Mouse (Mus musculus): ENCODE data around the gene Rc3h2. TPM values are rescaled to one million over a fixed set of nuclear protein-coding genes. Genes with fewer than 3 reads are reported as not detected.

Rc3h2 gene
- total RNA-seq (2012; rRNA removed) = 40.5 and 41.5 TPM in 2 replicates

DNA sequence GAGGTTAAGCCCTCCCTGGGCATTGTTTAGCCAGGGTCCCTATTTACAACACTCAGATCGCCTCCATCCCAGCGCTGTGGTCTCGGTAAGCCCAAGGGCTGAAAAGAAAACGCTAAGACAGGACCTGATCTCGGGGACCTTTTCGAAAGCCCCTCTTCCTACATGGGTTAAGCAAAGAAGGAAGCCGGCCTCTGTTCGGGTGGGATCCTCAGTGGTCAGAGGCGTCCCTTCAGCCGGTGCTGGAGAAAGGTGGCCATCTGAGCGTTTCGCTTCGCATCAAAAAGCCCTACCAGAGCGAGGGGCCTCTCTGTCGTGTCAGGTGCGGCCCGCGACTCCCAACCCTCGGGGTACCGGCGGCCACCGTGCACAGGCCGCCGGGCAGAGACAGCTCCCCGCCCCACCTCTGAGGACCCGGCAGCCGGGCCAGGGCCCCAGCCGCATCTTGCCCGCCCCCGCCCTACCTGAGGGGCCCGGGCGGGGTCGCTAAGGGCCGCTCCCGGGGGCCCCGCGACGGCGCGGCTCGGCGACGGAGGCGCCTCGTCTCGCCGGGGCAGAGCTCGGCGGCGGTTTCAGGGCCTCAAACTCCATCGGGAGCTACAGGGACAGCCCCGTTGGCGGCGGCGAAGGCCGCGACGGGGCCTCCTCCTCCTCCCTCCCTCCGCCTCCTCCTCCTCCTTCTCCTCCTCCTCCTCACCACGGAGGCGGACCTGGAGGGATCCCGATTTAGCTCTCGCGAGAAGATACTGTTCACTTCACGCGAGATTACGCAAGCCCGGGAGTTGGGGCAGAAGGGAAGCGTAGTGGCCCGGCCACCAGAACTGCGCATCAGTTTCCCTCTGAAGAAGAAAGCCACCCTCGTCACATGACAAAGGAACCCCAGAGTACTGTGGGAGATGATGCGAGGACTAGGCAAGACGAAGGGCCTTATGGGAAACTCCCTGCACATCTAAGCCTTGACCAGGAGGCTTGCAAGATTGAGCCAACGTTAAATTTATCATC lies at the start of gene Rc3h2:
Gene Rc3h2, minus strand, starts transcription at position 598 of the 999 bp plus-strand sequence.
- no peaks in the 10 kb centered on the region for H3K9me3 ChIP-seq (ENCODE audit: control insufficient read depth, insufficient read depth, low read depth, low read length)
- in situ Hi-C loops (cut with MboI; ENCODE audit: low sequenced_read_pairs in 2 of 2, unreplicated experiment in 2 of 2) = no loop called here
- peak within 1 kb of the TSS; percentile 99 for H3K4me3 ChIP-seq (ENCODE audit: insufficient read depth in 1 of 2, low read depth in 1 of 2, low read length in 2 of 2, poor library complexity in 1 of 2, severe bottlenecking in 1 of 2)
- H3K9ac ChIP-seq (ENCODE audit: insufficient read depth, low read depth, low read length, poor library complexity, severe bottlenecking) = peak within 1 kb of the TSS; percentile 100
- peak within 1 kb of the TSS; percentile 87 for H3K27ac ChIP-seq (ENCODE audit: insufficient read depth, low read depth, low read length, poor library complexity, severe bottlenecking)
- peak; percentile 97 for DNase-seq (ENCODE audit: low read depth, low spot score)
- peaks cover 0 to 4% of the 10 kb centered on the region in 2 experiments; a peak in 1 of 4 replicates for H3K4me1 ChIP-seq (ENCODE audit: control insufficient read depth in 2 of 2, insufficient read depth in 2 of 2, low read length in 2 of 2, poor library complexity in 1 of 2)
- TF ChIP-seq ZC3H11A (IDR thresholded peaks at IDR 0.05; ENCODE audit: borderline replicate concordance, low read depth, low read length) (no peak), CHD2 (IDR thresholded peaks at IDR 0.05; ENCODE audit: low read depth, low read length) (peak; percentile 98), HCFC1 (IDR thresholded peaks at IDR 0.05; ENCODE audit: borderline replicate concordance, insufficient read depth, low read length) (peak; percentile 69; the same call in 1 of the 2 replicates)
- H3K36me3 ChIP-seq (ENCODE audit: control insufficient read depth, insufficient read depth, low read length, poor library complexity, severe bottlenecking) = no peaks in the 10 kb centered on the region

DNA sequence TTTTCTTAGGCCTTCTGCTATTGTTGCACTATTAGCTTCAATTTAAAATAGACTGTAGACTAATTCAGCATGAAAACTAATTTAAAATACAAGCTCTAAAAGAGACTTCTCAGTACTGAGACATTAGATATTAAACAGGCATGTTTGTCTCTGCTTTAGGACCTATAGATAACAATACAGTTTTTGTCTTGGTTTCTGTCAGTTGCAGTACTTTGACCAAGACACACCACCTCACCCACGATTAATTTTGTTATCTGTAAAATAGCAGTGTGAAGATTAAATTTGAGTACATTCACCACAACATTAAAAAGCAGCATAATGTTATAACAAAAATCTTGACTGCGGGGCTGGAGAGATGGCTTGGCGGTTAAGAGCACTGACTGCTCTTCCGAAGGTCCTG lies 43.6 kb upstream of the Rc3h2 start:
- Histone ChIP-seq H3K4me1 (ENCODE audit: control insufficient read depth in 2 of 2, insufficient read depth in 2 of 2, low read length in 2 of 2, poor library complexity in 1 of 2) (no peaks in the 10 kb centered on the region), H3K4me3 (ENCODE audit: insufficient read depth in 1 of 2, low read depth in 1 of 2, low read length in 2 of 2, poor library complexity in 1 of 2, severe bottlenecking in 1 of 2) (no peak overlapping the region), H3K36me3 (ENCODE audit: control insufficient read depth, insufficient read depth, low read length, poor library complexity, severe bottlenecking) (no peaks in the 10 kb centered on the region; the same call in 1 of the 2 replicates), H3K27ac (ENCODE audit: insufficient read depth, low read depth, low read length, poor library complexity, severe bottlenecking) (no peak overlapping the region), H3K9ac (ENCODE audit: insufficient read depth, low read depth, low read length, poor library complexity, severe bottlenecking) (no peak overlapping the region), H3K9me3 (ENCODE audit: control insufficient read depth, insufficient read depth, low read depth, low read length) (no peaks in the 10 kb centered on the region)
- DNase-seq (ENCODE audit: low read depth, low spot score) = no peak
- TF ChIP-seq ZNF384 (IDR thresholded peaks at IDR 0.05; ENCODE audit: low read depth, low read length) (no peak), MAFK (IDR thresholded peaks at IDR 0.05; ENCODE audit: insufficient read depth, low read depth, low read length) (no peak), HCFC1 (IDR thresholded peaks at IDR 0.05; ENCODE audit: borderline replicate concordance, insufficient read depth, low read length) (no peak), CHD2 (IDR thresholded peaks at IDR 0.05; ENCODE audit: low read depth, low read length) (no peak), ZC3H11A (IDR thresholded peaks at IDR 0.05; ENCODE audit: borderline replicate concordance, low read depth, low read length) (no peak)
- in situ Hi-C loops (cut with MboI; ENCODE audit: low sequenced_read_pairs in 2 of 2, unreplicated experiment in 2 of 2) = no loop called here

DNA sequence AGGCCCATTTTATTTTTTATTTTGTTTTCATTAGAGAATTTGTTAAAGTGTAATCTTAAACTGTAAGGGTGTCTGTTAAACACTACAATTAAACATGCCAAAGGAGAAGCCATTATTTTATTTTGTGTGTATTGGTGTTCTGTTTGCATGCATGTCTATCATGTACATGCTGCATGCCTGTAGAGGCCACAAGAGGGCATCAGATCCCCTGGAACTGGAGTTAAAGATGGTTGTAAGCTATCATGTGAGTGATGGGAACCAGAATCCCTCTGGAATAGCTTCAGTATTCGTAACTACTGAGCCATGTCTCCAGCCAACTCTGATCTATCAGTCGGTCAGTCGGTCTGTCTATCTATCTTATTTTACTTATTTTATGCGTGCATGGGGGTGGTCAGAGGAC lies 38.0 kb upstream of the Rc3h2 start:
- in situ Hi-C loops (cut with MboI; ENCODE audit: low sequenced_read_pairs in 2 of 2, unreplicated experiment in 2 of 2) = no loop called here
- no peak overlapping the region for H3K4me3 ChIP-seq (ENCODE audit: insufficient read depth in 1 of 2, low read depth in 1 of 2, low read length in 2 of 2, poor library complexity in 1 of 2, severe bottlenecking in 1 of 2)
- DNase-seq (ENCODE audit: low read depth, low spot score) = no peak
- no peaks in the 10 kb centered on the region for H3K9me3 ChIP-seq (ENCODE audit: control insufficient read depth, insufficient read depth, low read depth, low read length)
- H3K4me1 ChIP-seq (ENCODE audit: control insufficient read depth in 2 of 2, insufficient read depth in 2 of 2, low read length in 2 of 2, poor library complexity in 1 of 2) = no peaks in the 10 kb centered on the region
- no peaks in the 10 kb centered on the region for H3K36me3 ChIP-seq (ENCODE audit: control insufficient read depth, insufficient read depth, low read length, poor library complexity, severe bottlenecking)
- no peak overlapping the region for H3K27ac ChIP-seq (ENCODE audit: insufficient read depth, low read depth, low read length, poor library complexity, severe bottlenecking)
- TF ChIP-seq ZNF384 (IDR thresholded peaks at IDR 0.05; ENCODE audit: low read depth, low read length) (no peak), HCFC1 (IDR thresholded peaks at IDR 0.05; ENCODE audit: borderline replicate concordance, insufficient read depth, low read length) (no peak), CHD2 (IDR thresholded peaks at IDR 0.05; ENCODE audit: low read depth, low read length) (no peak), MAFK (IDR thresholded peaks at IDR 0.05; ENCODE audit: insufficient read depth, low read depth, low read length) (no peak), ZC3H11A (IDR thresholded peaks at IDR 0.05; ENCODE audit: borderline replicate concordance, low read depth, low read length) (no peak)
- H3K9ac ChIP-seq (ENCODE audit: insufficient read depth, low read depth, low read length, poor library complexity, severe bottlenecking) = no peak overlapping the region

DNA sequence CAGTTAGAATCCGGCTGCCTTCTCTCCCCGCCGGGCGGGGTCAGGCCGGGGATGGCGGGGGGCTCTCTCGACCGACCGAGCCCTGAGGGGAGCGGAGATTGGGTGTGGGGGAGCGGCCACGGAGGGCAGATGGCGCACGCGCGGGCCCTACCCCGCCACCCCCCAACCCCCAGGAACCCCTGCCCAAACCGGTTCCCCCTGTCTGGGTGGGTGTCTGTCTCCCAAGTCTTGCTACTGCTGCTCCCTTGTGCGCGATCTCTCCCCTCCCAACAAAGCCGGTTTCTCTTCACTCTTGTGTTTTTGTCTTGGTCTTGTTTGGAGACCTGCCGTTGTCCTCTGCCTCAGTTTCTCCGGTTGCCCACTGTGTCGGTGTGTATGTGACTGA lies 29.7 kb upstream of the Rc3h2 start:
- no peaks in the 10 kb centered on the region for H3K36me3 ChIP-seq (ENCODE audit: control insufficient read depth, insufficient read depth, low read length, poor library complexity, severe bottlenecking)
- in situ Hi-C loops (cut with MboI; ENCODE audit: low sequenced_read_pairs in 2 of 2, unreplicated experiment in 2 of 2) = no loop called here
- no peaks in the 10 kb centered on the region for H3K9me3 ChIP-seq (ENCODE audit: control insufficient read depth, insufficient read depth, low read depth, low read length)
- peak overlapping the region; percentile 97 to 99 for H3K4me3 ChIP-seq (ENCODE audit: insufficient read depth in 1 of 2, low read depth in 1 of 2, low read length in 2 of 2, poor library complexity in 1 of 2, severe bottlenecking in 1 of 2)
- peaks cover 0 to 3% of the 10 kb centered on the region in 2 experiments; a peak in 1 of 4 replicates for H3K4me1 ChIP-seq (ENCODE audit: control insufficient read depth in 2 of 2, insufficient read depth in 2 of 2, low read length in 2 of 2, poor library complexity in 1 of 2)
- 0 out of 2 replicates have a peak, but pooled peaks have one; percentile 8 for TF ChIP-seq HCFC1 (IDR thresholded peaks at IDR 0.05; ENCODE audit: borderline replicate concordance, insufficient read depth, low read length)
- no peak for TF ChIP-seq ZNF384 (IDR thresholded peaks at IDR 0.05; ENCODE audit: low read depth, low read length)
- peak overlapping the region; percentile 99 for H3K9ac ChIP-seq (ENCODE audit: insufficient read depth, low read depth, low read length, poor library complexity, severe bottlenecking)
- H3K27ac ChIP-seq (ENCODE audit: insufficient read depth, low read depth, low read length, poor library complexity, severe bottlenecking) = peak overlapping the region; percentile 92
- DNase-seq (ENCODE audit: low read depth, low spot score) = no peak

Measured in ES-E14 (cell line).